Mouse (Mus musculus): Measurements from ENCODE around the gene Obox6.

The Obox6 gene

GRCm38 (mm10) chr7:15839578-15839977 is at the start of gene Obox6:
TSS of gene Obox6 (minus strand) at chr7:15839678.
- DNase-seq (ENCODE audit: low read depth in 1 of 2, low spot score in 2 of 2) = no peak

- DNase-seq (ENCODE audit: low read depth in 1 of 2, low spot score in 2 of 2) = no peak
Observed at GRCm38 (mm10) chr7:15884127-15884526, 44.6 kb upstream of the Obox6 start.

GRCm38 (mm10) chr7:15882317-15882716 is 42.8 kb upstream of the Obox6 start, which contains the start of gene Crxos:
TSS of gene Crxos (plus strand) at chr7:15882617.
- no peak for DNase-seq (ENCODE audit: low read depth in 1 of 2, low spot score in 2 of 2)

GRCm38 (mm10) chr7:15881831-15882230 is 42.4 kb upstream of the Obox6 start:
- DNase-seq (ENCODE audit: low read depth in 1 of 2, low spot score in 2 of 2) = no peak

- no peak for DNase-seq (ENCODE audit: low read depth in 1 of 2, low spot score in 2 of 2)
Observed at GRCm38 (mm10) chr7:15881388-15881787, 41.9 kb upstream of the Obox6 start.

- DNase-seq (ENCODE audit: low read depth in 1 of 2, low spot score in 2 of 2) = no peak
Observed at GRCm38 (mm10) chr7:15879756-15880155, 40.3 kb upstream of the Obox6 start, which contains the start of gene Crx. TSS of gene Crx (minus strand) at chr7:15879968.

GRCm38 (mm10) chr7:15864104-15864503 is 24.6 kb upstream of the Obox6 start:
- DNase-seq (ENCODE audit: low read depth in 1 of 2, low spot score in 2 of 2) = no peak

GRCm38 (mm10) chr7:15859657-15860056 is 20.2 kb upstream of the Obox6 start:
- no peak for DNase-seq (ENCODE audit: low read depth in 1 of 2, low spot score in 2 of 2)

All from monocyte, adult 2 months (primary cell).